Mouse (Mus musculus): ENCODE measurements at regions not wholly inside any gene's neighbourhood (a gene's known extent, or its start where the extent isn't known, plus 50 kb on each side); places are given as distances from the start of the nearest gene placed in this dataset.
"Not testable (repeated sequence)": the region's sequence is repeated elsewhere in the genome, so short reads cannot be mapped to it uniquely, and the experiment has no call there.

GRCm38 (mm10) chr14:53731600-53731999 is 522.3 kb downstream of the Dad1 start:
- not testable (repeated sequence) for ATAC-seq (ENCODE audit: insufficient number of reproducible peaks, insufficient read depth, low FRiP score, low TSS enrichment)

DNA sequence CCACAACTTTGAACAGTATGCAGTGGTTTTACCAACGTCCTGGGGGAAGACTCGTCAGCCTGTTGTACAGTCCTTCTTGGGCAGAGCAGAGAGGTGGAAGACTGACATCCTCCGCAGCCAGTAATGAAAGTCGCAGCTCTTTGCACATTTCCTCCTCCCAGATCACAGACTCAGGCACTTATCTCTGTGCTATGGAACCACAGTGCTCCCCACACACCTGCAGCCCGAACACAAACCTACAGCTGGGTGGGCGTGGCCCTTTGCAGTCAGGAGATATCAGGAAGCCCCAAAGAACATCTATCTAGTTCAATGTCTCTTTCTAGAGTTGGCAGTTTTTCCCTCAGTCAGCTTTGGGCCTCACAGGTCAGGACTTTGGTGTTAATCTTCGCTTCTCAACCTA is 524.0 kb downstream of the Dad1 start:
- H3K27ac ChIP-seq = not testable (repeated sequence)
- WGBS = no CpG with 5 or more reads among the region's 7 CpGs

More at GRCm38 (mm10) chr14:53731600-53731999, 522.3 kb downstream of the Dad1 start:
- H3K4me3 ChIP-seq; H3K9ac ChIP-seq; H3K9me3 ChIP-seq; H3K4me2 ChIP-seq (replicated peaks); H3K27ac ChIP-seq; H3K27me3 ChIP-seq; H3K4me1 ChIP-seq; H3K36me3 ChIP-seq: not testable (repeated sequence)
- no CpG with 5 or more reads among the region's 4 CpGs for WGBS

GRCm38 (mm10) chr14:53729149-53729548 is 524.8 kb downstream of the Dad1 start:
- not testable (repeated sequence) for H3K4me1 ChIP-seq; H3K4me2 ChIP-seq (replicated peaks); H3K4me3 ChIP-seq; H3K27me3 ChIP-seq; H3K9ac ChIP-seq; ATAC-seq (ENCODE audit: insufficient number of reproducible peaks, insufficient read depth, low FRiP score, low TSS enrichment); H3K36me3 ChIP-seq; H3K27ac ChIP-seq; H3K9me3 ChIP-seq
- 33% methylated on average over 1 of the region's 1 CpGs for WGBS

More for the DNA sequence above, 524.0 kb downstream of the Dad1 start:
- not testable (repeated sequence) for H3K4me3 ChIP-seq; H3K4me1 ChIP-seq; H3K9me3 ChIP-seq; H3K27me3 ChIP-seq; H3K36me3 ChIP-seq; H3K4me2 ChIP-seq (replicated peaks); H3K9ac ChIP-seq; ATAC-seq (ENCODE audit: insufficient number of reproducible peaks, insufficient read depth, low FRiP score, low TSS enrichment)

DNA sequence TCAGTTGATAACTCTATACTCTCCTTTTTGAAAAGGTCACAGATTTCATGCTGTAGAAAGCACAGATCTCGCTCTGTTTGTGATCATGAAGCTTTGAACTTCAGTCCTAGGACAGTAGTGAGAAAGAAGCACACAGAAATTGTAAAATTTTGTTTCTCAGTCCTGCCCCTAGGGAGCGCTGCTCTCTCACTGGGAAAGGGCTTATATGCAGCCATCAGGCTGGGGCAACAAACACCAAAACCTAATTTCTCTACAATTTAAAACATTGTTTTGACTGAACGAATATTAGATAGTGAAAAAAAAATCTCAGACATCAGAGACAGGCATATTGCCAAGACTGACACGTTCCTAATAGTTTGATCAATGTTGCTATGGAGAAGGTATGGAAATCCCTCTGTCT is 527.0 kb downstream of the Dad1 start:
- not testable (repeated sequence) for H3K9ac ChIP-seq; H3K4me3 ChIP-seq; H3K27ac ChIP-seq; H3K4me1 ChIP-seq; H3K9me3 ChIP-seq; H3K27me3 ChIP-seq; ATAC-seq (ENCODE audit: insufficient number of reproducible peaks, insufficient read depth, low FRiP score, low TSS enrichment); H3K4me2 ChIP-seq (replicated peaks); H3K36me3 ChIP-seq
- 66% methylated on average over 2 of the region's 4 CpGs for WGBS

DNA sequence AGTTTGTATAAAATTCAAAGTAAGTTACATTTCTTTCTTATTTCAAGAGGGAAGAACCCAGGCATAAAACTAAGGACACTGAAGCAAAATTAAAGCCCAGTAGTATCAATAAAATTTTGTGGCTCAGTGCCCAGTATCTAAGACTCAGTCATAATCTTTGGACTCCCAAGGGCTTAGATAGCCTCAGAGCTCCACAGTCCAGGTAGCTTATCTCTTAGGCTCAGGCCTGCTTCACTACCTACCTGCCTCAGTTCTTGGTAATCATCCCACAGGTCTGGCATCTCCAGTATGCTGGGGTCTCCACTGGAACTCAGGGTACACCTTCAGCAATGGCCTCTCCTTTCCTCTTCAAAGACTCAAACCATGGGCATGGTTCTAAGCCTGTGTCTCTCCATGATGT is 530.3 kb downstream of the Dad1 start:
- not testable (repeated sequence) for H3K4me2 ChIP-seq (replicated peaks); ATAC-seq (ENCODE audit: insufficient number of reproducible peaks, insufficient read depth, low FRiP score, low TSS enrichment); H3K36me3 ChIP-seq; H3K9me3 ChIP-seq; H3K9ac ChIP-seq; H3K27ac ChIP-seq; H3K4me1 ChIP-seq; H3K27me3 ChIP-seq; H3K4me3 ChIP-seq

DNA sequence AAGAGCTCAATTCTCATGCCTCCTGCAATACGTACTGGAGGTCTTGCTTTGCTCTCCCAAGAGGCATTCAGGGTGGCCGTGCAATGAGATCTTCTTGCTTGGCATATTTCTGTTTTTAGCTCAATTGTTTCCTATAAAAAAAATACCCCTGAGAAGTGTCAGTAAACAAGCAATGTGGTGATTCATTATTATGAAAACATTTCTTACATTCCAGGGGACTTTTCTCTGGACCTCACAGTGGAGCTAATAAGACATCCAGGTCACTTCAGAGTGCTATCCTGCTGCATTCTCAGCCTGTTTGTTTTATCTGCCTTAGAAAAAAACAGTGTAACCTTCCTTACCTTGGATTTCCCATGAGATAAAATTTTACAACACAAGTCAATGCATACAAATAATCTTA is 532.0 kb downstream of the Dad1 start:
- not testable (repeated sequence) for H3K4me2 ChIP-seq (replicated peaks); H3K4me1 ChIP-seq; H3K9me3 ChIP-seq; H3K27ac ChIP-seq; H3K36me3 ChIP-seq; H3K27me3 ChIP-seq; H3K4me3 ChIP-seq; H3K9ac ChIP-seq; ATAC-seq (ENCODE audit: insufficient number of reproducible peaks, insufficient read depth, low FRiP score, low TSS enrichment)
- 62% methylated on average over 2 of the region's 2 CpGs for WGBS

GRCm38 (mm10) chr14:53709627-53710026 is 544.3 kb downstream of the Dad1 start:
- not testable (repeated sequence) for H3K4me1 ChIP-seq; H3K9ac ChIP-seq; H3K36me3 ChIP-seq; H3K4me2 ChIP-seq (replicated peaks); H3K4me3 ChIP-seq; H3K9me3 ChIP-seq; H3K27ac ChIP-seq; H3K27me3 ChIP-seq; ATAC-seq (ENCODE audit: insufficient number of reproducible peaks, insufficient read depth, low FRiP score, low TSS enrichment)
- 4% methylated on average over 3 of the region's 3 CpGs for WGBS

DNA sequence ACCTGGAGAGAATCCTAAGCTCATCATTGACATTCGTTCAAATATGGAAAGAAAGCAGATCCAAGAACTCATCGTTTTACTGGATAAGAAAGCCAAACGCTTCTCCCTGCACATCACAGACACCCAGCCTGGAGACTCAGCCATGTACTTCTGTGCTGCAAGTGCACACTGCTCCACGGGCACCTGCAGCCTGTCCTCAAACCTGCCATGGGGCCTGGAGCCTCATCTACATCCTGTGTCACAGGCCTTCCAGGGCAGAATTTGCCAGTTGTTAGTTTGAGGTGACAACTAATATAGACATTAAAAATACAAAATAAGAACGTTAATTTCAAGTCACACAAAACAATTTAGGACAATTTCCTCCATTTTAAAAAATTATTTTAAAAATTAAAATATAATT is 549.6 kb downstream of the Dad1 start:
- 81% methylated on average over 5 of the region's 5 CpGs for WGBS
- H3K9me3 ChIP-seq; H3K4me1 ChIP-seq; H3K4me3 ChIP-seq; ATAC-seq (ENCODE audit: insufficient number of reproducible peaks, insufficient read depth, low FRiP score, low TSS enrichment); H3K36me3 ChIP-seq; H3K27me3 ChIP-seq; H3K9ac ChIP-seq; H3K4me2 ChIP-seq (replicated peaks); H3K27ac ChIP-seq: not testable (repeated sequence)

DNA sequence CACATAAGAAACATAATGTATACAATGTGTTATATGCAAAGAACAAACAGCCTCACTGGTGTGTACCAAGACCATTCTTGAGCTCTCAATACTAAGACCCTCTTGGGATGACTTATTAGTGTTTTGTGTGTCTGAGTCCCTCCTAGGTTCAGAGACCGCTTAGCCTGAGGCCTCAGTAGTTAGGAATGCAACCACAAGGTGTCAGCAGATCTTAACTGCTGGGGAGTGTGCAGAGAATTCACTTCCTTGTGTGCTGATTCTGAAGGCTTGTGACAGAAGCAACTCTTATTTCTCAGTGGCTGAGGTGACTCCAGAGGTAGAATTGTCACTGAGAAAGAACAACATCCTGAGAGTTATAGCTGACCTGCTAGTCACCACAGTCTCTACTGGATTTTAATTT is 550.3 kb downstream of the Dad1 start:
- not testable (repeated sequence) for H3K9ac ChIP-seq; ATAC-seq (ENCODE audit: insufficient number of reproducible peaks, insufficient read depth, low FRiP score, low TSS enrichment); H3K4me2 ChIP-seq (replicated peaks); H3K4me1 ChIP-seq; H3K27ac ChIP-seq; H3K36me3 ChIP-seq; H3K9me3 ChIP-seq; H3K4me3 ChIP-seq; H3K27me3 ChIP-seq
- WGBS = 26% methylated on average over 1 of the region's 1 CpGs

DNA sequence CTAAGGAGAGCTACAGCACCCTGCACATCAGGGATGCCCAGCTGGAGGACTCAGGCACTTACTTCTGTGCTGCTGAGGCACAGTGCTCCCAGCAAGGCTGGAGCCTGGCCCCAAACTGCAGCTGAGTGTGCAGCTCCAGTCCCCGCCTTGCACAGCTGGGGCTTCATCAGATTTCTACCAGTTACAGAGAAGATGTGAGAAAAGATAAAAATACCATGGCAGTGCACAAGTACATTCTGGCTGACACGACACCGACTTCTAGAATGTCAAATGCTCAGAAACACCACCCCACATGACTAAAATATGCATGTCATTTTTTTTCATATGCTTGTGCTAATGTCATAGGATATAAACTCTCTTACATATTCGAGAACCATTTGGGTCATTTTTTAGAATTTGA is 569.8 kb downstream of the Dad1 start:
- not testable (repeated sequence) for H3K4me3 ChIP-seq; H3K4me1 ChIP-seq; H3K9ac ChIP-seq; H3K4me2 ChIP-seq (replicated peaks); H3K27ac ChIP-seq; H3K9me3 ChIP-seq; H3K27me3 ChIP-seq; ATAC-seq (ENCODE audit: insufficient number of reproducible peaks, insufficient read depth, low FRiP score, low TSS enrichment); H3K36me3 ChIP-seq
- 77% methylated on average over 4 of the region's 4 CpGs for WGBS

GRCm38 (mm10) chr14:53683361-53684015 is 570.4 kb downstream of the Dad1 start:
- not testable (repeated sequence) for H3K4me1 ChIP-seq; ATAC-seq (ENCODE audit: insufficient number of reproducible peaks, insufficient read depth, low FRiP score, low TSS enrichment); H3K4me2 ChIP-seq (replicated peaks); H3K9me3 ChIP-seq; H3K27me3 ChIP-seq; H3K4me3 ChIP-seq; H3K36me3 ChIP-seq; H3K9ac ChIP-seq; H3K27ac ChIP-seq
- 82% methylated on average over 9 of the region's 9 CpGs for WGBS

DNA sequence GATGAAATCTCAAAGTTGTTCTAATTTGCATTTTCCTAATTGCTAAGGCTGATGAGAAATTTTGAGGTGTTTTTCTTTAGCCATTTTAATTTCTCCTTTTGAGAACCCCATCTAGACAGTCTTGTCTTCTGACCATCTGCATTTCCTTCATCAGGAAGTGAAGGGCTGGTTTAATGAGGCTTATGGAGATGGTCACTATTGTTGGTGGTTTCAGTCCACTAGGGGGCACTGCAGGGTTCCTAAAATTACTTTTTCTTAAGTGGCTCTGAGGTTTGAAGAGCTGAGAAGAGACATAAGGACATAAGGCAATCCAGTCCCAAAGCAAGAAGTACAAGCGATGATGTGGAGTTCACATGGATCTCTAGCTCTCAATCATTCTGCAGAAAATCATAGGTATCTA is 571.2 kb downstream of the Dad1 start:
- not testable (repeated sequence) for ATAC-seq (ENCODE audit: insufficient number of reproducible peaks, insufficient read depth, low FRiP score, low TSS enrichment); H3K4me3 ChIP-seq; H3K4me2 ChIP-seq (replicated peaks); H3K27me3 ChIP-seq; H3K27ac ChIP-seq; H3K9ac ChIP-seq; H3K4me1 ChIP-seq; H3K36me3 ChIP-seq; H3K9me3 ChIP-seq
- 97% methylated on average over 1 of the region's 1 CpGs for WGBS

GRCm38 (mm10) chr14:53681320-53681719 is 572.6 kb downstream of the Dad1 start:
- not testable (repeated sequence) for H3K4me3 ChIP-seq; H3K9me3 ChIP-seq; H3K4me1 ChIP-seq; H3K36me3 ChIP-seq; H3K27ac ChIP-seq; H3K27me3 ChIP-seq; H3K4me2 ChIP-seq (replicated peaks); H3K9ac ChIP-seq; ATAC-seq (ENCODE audit: insufficient number of reproducible peaks, insufficient read depth, low FRiP score, low TSS enrichment)
- 71% methylated on average over 5 of the region's 5 CpGs for WGBS

All from embryonic facial prominence, embryonic 12.5 days (tissue).